Mouse (Mus musculus) lung, postnatal 0 days (tissue): ENCODE results near the gene Tmem59. TPM values are rescaled to one million over a fixed set of nuclear protein-coding genes. Genes with fewer than 3 reads are reported as not detected.

Experiments used
- ATAC-seq: fragments of 200-750 bp; cut with Nextera tagmentation; 2 replicates; pipeline ENCODE4 v1.8.0; 2017; ENCODE audit warnings: moderate library complexity
- DNase-seq: peaks from one replicate; pipeline ENCODE4 v3.0.0-alpha.2; 2016; ENCODE audit warnings: low spot score
- H3K27ac ChIP-seq: fragments of 300-500 bp; sonication (generic); 2 replicates; pipeline ENCODE4 v1.5.1; 2014; ENCODE audit warnings: antibody characterized with exemption, mild to moderate bottlenecking, low read length, mixed read lengths
- H3K27me3 ChIP-seq: fragments of 300-500 bp; sonication (generic); replicated peaks from 2 replicates; pipeline ENCODE4 v1.6.1; 2014; ENCODE audit warnings: low read length, mixed read lengths; ENCODE audit not compliant: insufficient read depth
- H3K36me3 ChIP-seq: fragments of 300-500 bp; sonication (generic); 2 replicates; pipeline ENCODE4 v1.6.1; 2014; ENCODE audit warnings: low read length, mixed read lengths; ENCODE audit not compliant: insufficient read depth
- H3K4me1 ChIP-seq: fragments of 300-500 bp; sonication (generic); 2 replicates; pipeline ENCODE4 v1.6.1; 2014; ENCODE audit warnings: antibody characterized with exemption, low read depth, low read length, mixed read lengths; ENCODE audit not compliant: insufficient read depth
- H3K4me2 ChIP-seq: fragments of 300-500 bp; sonication (generic); replicated peaks from 2 replicates; pipeline ENCODE4 v1.6.1; 2014; ENCODE audit warnings: low read depth, mild to moderate bottlenecking, low read length, moderate library complexity, mixed read lengths
- H3K4me3 ChIP-seq: fragments of 300-500 bp; sonication (generic); 2 replicates; pipeline ENCODE4 v1.5.1; 2014; ENCODE audit warnings: low read depth, low read length
- H3K9ac ChIP-seq: fragments of 300-500 bp; sonication (generic); replicated peaks from 2 replicates; pipeline ENCODE4 v1.6.1; 2014; ENCODE audit warnings: low read depth, mild to moderate bottlenecking
- H3K9me3 ChIP-seq: fragments of 300-500 bp; sonication (generic); 2 replicates; pipeline ENCODE4 v1.6.1; 2016; ENCODE audit warnings: low read length, mixed read lengths
- CTCF ChIP-seq: IDR thresholded peaks from 2 replicates; pipeline ENCODE4 v1.5.1; 2016; ENCODE audit warnings: antibody characterized with exemption, mild to moderate bottlenecking
- EP300 ChIP-seq: IDR thresholded peaks from 2 replicates; pipeline ENCODE4 v1.6.1; 2016; ENCODE audit warnings: antibody characterized with exemption, mild to moderate bottlenecking, control low read depth
- WGBS: fragments of 180-500 bp; shearing (Covaris S2); extraction: QIAGEN DNeasy Blood & Tissue Kit; methylation state at CpG from one replicate; pipeline ENCODE4 v1.1.7; 2014; 5-methylcytosine and 5-hydroxymethylcytosine counted together
- polyA plus RNA-seq: library from polyadenylated mRNA; unstranded; fragments of >200 nt; fragmentation: Nextera tagmentation; extraction: Ambion mirVana; gene quantifications from 2 replicates; pipeline ENCODE4 v1.2.1, GENCODE M21; 2015

Tmem59 gene
- polyA plus RNA-seq, result 790 and 798 TPM in 2 replicates

- TF ChIP-seq CTCF (peak; percentile 21), EP300 (no peak)
- H3K4me1 ChIP-seq, result peaks cover 6% of the 10 kb centered on the region; the same call in 1 of the 2 replicates
- peak within 1 kb of the TSS; percentile 93 for H3K9ac ChIP-seq
- H3K9me3 ChIP-seq, result no peaks in the 10 kb centered on the region
- H3K36me3 ChIP-seq, result 0 out of 2 replicates have a peak, but pooled peaks cover 6% of the 10 kb centered on the region
- 1% methylated on average over 47 of the region's 49 CpGs for WGBS
- H3K27ac ChIP-seq, result peak within 1 kb of the TSS; percentile 99
- H3K4me2 ChIP-seq, result peak within 1 kb of the TSS; percentile 76
- H3K4me3 ChIP-seq, result peak within 1 kb of the TSS; percentile 99
- DNase-seq, result peak; percentile 98
- peak; percentile 96 for ATAC-seq
- H3K27me3 ChIP-seq, result no peaks in the 10 kb centered on the region
Measured at GRCm38 (mm10) chr4:107178182-107178829, at the start of gene Tmem59. Gene Tmem59 (plus strand): TSS chr4:107178399.

- H3K4me3 ChIP-seq, result no peak overlapping the region
- no peak for DNase-seq
- no peak for ATAC-seq
- no peaks in the 10 kb centered on the region for H3K4me1 ChIP-seq
- no peak overlapping the region for H3K27ac ChIP-seq
- no peaks in the 10 kb centered on the region for H3K9me3 ChIP-seq
- no peaks in the 10 kb centered on the region for H3K36me3 ChIP-seq
- no peak overlapping the region for H3K4me2 ChIP-seq
- WGBS, result 67% methylated on average over 8 of the region's 8 CpGs
- H3K9ac ChIP-seq, result no peak overlapping the region
- TF ChIP-seq CTCF (no peak), EP300 (no peak)
- H3K27me3 ChIP-seq, result no peaks in the 10 kb centered on the region
Measured at GRCm38 (mm10) chr4:107129373-107129772, 48.8 kb upstream of the Tmem59 start.

GRCm38 (mm10) chr4:107130534-107130933 lies 47.7 kb upstream of the Tmem59 start:
- Histone ChIP-seq H3K27ac (no peak overlapping the region), H3K36me3 (no peaks in the 10 kb centered on the region), H3K27me3 (no peaks in the 10 kb centered on the region), H3K4me1 (no peaks in the 10 kb centered on the region), H3K9ac (no peak overlapping the region), H3K4me2 (no peak overlapping the region), H3K9me3 (no peaks in the 10 kb centered on the region), H3K4me3 (no peak overlapping the region)
- peak; percentile 11 for DNase-seq
- TF ChIP-seq CTCF (no peak), EP300 (no peak)
- WGBS, result 34% methylated on average over 9 of the region's 9 CpGs
- ATAC-seq, result no peak

GRCm38 (mm10) chr4:107134891-107135290 lies 43.3 kb upstream of the Tmem59 start:
- Histone ChIP-seq H3K4me1 (no peaks in the 10 kb centered on the region), H3K27ac (no peak overlapping the region), H3K4me3 (no peak overlapping the region), H3K9ac (no peak overlapping the region), H3K4me2 (no peak overlapping the region), H3K9me3 (no peaks in the 10 kb centered on the region), H3K27me3 (no peaks in the 10 kb centered on the region), H3K36me3 (peaks cover 8% of the 10 kb centered on the region; the same call in 1 of the 2 replicates)
- ATAC-seq (no peak), DNase-seq (no peak)
- no peak for TF ChIP-seq CTCF
- 70% methylated on average over 3 of the region's 3 CpGs for WGBS

- Histone ChIP-seq H3K27ac (no peak overlapping the region), H3K36me3 (peaks cover 8% of the 10 kb centered on the region; the same call in 1 of the 2 replicates), H3K9ac (no peak overlapping the region), H3K4me2 (no peak overlapping the region), H3K4me1 (no peaks in the 10 kb centered on the region), H3K4me3 (no peak overlapping the region), H3K9me3 (no peaks in the 10 kb centered on the region), H3K27me3 (no peaks in the 10 kb centered on the region)
- TF ChIP-seq CTCF, result no peak
- no peak for TF ChIP-seq EP300
- DNase-seq, result no peak
- 55% methylated on average over 5 of the region's 5 CpGs for WGBS
- ATAC-seq, result no peak
Measured at GRCm38 (mm10) chr4:107135663-107136062, 42.5 kb upstream of the Tmem59 start.

GRCm38 (mm10) chr4:107136531-107136930 lies 41.7 kb upstream of the Tmem59 start:
- Histone ChIP-seq H3K4me3 (no peak overlapping the region), H3K9me3 (no peaks in the 10 kb centered on the region), H3K36me3 (peaks cover 8% of the 10 kb centered on the region; the same call in 1 of the 2 replicates), H3K4me2 (no peak overlapping the region), H3K4me1 (no peaks in the 10 kb centered on the region), H3K27ac (no peak overlapping the region), H3K9ac (no peak overlapping the region), H3K27me3 (no peaks in the 10 kb centered on the region)
- DNase-seq, result no peak
- no peak for ATAC-seq
- no peak for TF ChIP-seq CTCF
- no peak for TF ChIP-seq EP300
- WGBS, result 63% methylated on average over 3 of the region's 3 CpGs
